Mouse (Mus musculus): Measurements from ENCODE around the gene Uhrf1bp1l.

DNA sequence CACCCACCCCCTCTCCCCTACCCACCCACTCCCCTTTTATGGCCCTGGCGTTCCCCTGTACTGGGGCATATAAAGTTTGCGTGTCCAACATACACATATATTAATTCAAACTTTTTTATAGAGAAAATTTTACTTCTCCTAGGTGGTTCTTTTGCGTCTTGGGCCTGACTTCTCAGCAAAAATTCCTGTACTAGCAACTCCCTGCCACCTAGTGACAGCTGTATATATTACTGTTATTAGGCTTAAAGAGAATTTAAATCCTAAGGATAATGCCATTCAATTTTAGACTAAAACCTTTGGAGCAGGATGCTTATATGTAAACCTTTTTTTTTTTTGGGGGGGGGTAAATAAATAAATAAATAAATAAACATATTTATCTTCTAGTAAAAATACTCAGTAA lies 37.4 kb upstream of the Uhrf1bp1l start:
- TF ChIP-seq POLR2AphosphoS2 (IDR thresholded peaks at IDR 0.05; ENCODE audit: insufficient read length, low read depth) (no peak), POLR2A (IDR thresholded peaks at IDR 0.05; ENCODE audit: insufficient read length, low read depth) (no peak), TCF12 (IDR thresholded peaks at IDR 0.05; ENCODE audit: insufficient read depth, poor library complexity, severe bottlenecking) (no peak)
